Mouse (Mus musculus): ENCODE measurements around the gene Slc43a3. TPM values are rescaled to one million over a fixed set of nuclear protein-coding genes. Genes with fewer than 3 reads are reported as not detected.

Gene Slc43a3
- polyA plus RNA-seq, 1 experiment: 23.1 TPM

DNA sequence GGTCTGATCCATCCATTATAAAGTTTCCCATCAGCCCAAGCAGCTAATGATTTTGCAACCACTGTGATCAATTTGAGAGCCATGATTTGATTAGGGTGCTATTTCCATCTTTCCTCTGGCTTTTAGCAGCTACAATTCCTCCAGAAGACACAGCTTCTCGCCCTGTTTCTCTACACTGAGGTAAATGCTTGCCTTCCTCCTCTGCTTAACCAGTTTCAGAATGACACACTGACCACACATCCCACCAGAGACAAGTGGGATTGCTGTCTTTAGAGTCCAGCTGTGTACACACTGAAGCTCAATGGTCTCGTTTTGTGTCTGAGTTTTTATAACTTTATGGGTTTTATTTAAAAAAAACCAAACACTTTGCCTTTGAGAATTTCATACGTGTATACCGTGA lies 16.3 kb downstream of the Slc43a3 start:
- no peak for TF ChIP-seq GATA1 (IDR thresholded peaks at IDR 0.05; ENCODE audit: low read length)

DNA sequence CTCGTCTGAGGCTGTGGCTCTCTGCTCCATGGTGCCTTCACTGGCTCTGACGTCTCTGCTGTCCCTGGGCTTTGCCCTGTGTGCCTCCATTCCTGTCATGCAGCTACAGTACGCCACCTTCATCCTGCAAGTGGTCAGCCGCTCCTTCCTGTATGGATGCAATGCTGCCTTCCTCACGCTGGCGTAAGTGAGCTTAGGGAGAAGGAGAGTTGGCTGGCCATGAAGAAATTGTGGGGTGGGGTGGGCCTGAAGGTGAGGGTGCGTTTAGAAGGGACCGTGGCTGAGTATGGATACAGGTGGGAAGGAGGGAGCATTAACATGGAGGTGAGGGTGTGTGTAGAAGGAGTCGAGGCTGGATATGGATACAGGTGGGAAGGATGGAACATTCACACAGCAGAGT lies 19.1 kb downstream of the Slc43a3 start:
- no peak for TF ChIP-seq GATA1 (IDR thresholded peaks at IDR 0.05; ENCODE audit: low read length)

DNA sequence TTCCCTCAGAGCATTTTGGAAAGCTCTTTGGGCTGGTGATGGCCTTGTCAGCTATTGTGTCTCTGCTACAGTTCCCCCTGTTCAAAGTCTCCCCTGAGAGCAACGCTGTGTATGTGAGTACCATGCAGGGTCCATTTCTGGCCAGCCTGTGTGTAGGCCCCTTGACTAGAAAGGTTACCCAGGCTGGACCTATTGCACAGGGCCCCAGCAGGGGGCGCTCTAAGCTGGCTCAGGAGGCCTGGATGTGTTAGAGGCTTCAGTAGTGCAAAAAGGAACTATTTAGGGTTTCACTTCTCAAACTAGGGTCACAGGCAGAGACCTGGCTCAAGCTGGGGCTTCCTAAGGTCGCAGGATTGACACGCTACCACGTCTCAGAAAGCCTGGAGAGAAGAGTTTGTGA lies 19.9 kb downstream of the Slc43a3 start:
- no peak for TF ChIP-seq GATA1 (IDR thresholded peaks at IDR 0.05; ENCODE audit: low read length)

DNA sequence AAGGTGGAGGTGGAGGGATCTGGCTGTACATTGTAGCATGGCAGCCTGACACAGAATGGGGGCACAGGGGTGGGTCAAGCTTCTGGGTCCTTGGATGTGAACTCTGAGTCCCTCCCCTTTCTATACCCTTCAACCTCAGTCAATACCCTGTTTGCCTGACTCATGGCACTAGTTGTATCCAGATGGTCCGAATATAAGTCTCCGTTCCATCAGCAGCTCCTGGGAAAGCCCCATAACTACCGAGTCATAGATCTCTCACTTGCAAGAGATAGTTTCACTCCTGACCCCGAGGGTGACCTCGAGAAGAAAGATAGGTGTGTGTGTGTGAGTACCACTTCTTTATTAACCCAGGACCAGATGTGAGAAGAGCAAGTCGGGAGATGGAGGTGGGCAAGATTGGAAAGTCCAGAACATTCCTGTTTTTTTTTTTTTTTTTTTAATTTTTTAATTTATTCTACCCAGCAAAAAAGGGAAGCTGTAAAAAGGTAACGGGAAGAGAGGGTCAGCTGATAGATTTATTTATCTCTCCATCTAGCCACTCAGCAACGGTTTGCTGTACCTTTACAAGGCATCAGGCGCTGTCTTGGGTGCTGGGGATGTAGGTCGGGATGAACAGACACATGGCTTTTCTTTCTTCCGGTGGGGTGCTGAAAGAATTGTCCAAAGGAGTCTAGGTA lies 22.3 kb downstream of the Slc43a3 start:
- no peak for TF ChIP-seq GATA1 (IDR thresholded peaks at IDR 0.05; ENCODE audit: low read length)

DNA sequence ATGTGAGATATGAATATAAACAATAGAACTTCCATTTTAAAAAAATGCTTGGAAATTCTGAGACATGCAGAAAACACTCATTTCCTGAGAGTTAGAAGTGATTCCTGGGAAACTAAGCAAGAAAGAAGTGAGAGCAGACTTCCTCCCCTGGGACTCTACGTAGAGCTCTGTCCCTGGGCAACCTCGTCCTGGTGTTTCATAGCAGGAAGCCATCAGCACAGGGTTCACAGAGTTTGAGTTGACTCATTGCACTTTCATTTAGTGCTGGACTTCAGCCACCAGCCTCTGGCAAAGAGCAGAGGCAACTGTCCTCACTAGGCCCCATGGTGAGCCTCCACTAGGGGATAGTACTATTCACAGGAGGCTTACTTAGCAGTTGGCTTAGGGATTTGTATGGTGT lies 24.9 kb downstream of the Slc43a3 start:
- TF ChIP-seq GATA1 (IDR thresholded peaks at IDR 0.05; ENCODE audit: low read length): no peak

DNA sequence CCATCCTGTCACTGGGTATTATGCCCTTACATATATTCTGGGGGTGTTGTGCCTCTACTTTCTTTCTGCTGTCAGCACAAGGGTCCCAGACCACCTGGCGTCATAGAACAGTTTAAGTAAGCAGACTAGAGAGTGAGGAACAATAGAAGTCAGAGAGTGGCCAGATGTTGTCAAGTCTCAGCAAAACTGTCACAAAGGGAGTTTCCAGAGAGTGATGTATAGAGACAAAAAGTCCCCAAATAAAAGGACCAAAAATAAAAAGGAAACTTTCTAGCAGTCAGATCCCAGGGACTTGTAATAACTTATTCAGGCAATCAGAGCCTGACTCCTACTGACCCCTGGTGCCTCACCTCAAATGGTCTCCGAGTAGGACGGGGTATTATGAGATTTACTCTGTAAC lies 25.5 kb downstream of the Slc43a3 start:
- TF ChIP-seq GATA1 (IDR thresholded peaks at IDR 0.05; ENCODE audit: low read length): no peak

DNA sequence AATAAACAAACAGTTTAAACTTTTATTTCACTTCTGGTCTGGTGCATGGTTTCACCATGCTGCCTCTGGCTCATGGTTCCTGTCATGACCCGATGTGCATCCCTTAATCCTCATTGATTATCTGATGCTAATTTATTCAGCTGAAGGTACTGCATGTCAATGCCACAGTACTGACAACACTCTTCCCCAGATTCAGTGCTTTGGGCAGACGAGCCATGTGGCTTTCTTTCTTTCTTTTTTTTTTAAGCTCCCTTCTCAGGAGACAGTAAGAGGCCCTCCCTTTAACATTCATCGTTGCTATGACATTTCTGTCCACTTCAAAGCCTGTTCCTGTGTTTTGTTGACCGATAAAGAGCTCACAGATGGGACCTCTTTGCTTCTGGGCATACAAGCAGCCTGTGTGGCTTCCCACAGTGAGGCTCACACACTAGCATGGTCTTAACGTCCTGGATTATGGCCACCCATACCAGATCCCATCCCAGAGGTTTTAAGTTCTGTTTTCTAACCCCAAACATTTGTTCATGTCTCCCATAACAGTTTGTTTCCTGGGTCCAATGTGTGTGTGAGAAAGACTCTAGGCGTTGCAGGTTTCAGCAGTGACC lies 26.6 kb downstream of the Slc43a3 start:
- no peak for TF ChIP-seq GATA1 (IDR thresholded peaks at IDR 0.05; ENCODE audit: low read length)

DNA sequence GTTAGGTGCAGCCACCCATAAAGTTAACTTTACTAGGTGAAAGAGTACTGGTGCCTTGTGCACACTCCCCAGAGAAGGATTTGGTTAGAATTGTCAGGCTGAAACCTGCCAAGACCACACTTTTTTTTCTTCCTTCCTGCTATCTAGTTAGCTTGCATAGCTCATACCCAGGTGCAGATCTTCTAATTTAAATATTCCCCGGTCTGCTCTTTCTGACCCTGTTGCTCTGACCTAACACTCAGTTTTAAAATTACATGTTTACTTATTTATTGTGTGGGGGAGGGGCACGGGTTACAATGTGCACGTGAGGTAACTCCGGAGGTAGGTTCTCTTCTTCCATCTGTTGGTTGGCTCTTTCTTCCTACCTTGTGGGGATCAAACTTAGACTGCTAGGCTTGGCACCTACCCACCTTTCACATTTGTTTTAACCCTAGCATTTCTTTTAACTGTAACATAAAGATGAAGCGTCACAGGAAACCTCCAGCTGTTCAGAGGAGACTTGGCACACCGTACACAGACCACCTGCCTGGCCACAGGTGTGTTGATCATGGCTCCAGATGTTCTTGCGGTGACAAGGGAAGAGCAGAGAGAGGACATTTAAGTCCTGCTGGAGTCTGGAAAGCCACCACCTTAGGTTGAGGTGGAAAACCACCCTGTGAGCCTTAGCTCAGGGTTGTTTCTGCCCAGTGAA lies 27.9 kb downstream of the Slc43a3 start:
- TF ChIP-seq GATA1 (IDR thresholded peaks at IDR 0.05; ENCODE audit: low read length): no peak

DNA sequence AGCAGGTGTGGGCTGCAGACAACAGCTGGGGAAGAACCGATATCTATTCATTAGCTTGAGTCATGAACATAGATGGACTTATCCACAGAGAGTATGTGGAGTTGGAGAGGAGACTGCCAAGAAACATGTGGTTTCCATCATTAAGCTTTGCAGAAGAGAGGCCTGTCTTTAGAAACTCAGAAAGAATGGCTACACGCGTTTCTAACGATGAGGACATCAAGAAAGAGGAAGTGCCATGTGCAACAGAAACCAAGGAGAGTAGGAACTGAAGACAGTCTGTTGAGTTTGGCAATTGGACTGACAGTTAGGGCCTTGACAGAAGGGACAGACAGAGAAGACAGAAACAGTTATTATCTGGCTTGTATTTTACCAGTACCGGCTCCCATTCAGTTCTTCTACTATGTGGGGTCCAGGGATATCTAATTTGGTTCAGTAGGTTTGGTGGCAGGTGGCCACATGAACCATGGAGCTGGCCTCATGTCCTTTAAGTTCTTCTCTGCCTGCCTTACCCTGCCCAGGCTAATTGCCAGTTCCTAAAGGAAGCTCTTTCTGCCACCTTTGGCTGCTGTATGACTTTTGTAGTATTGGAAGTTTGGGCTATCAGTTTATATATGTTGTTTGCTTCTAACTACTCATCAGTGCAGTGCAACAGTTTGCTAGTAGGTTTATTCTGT lies 31.1 kb downstream of the Slc43a3 start:
- TF ChIP-seq GATA1 (IDR thresholded peaks at IDR 0.05; ENCODE audit: low read length): no peak

DNA sequence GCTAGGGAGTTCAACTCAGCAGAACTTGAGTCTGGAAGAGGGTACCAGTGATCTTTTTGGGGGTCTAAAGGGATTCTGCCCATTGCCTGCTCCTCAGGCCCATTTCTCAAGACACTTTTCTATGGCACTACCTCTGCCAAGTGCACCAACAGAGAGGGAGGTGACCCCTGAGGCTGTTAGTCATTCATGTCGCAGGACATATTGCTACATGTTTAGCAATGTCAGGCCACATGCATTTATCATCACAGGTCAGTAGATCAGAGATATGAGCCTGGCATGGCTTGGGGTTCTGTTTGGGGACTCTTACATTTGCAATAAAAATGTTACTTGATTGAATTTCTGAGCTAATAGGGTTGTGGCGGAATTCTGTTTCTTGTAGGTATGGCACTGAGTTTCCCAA lies 39.2 kb downstream of the Slc43a3 start:
- no peak for TF ChIP-seq GATA1 (IDR thresholded peaks at IDR 0.05; ENCODE audit: low read length)

DNA sequence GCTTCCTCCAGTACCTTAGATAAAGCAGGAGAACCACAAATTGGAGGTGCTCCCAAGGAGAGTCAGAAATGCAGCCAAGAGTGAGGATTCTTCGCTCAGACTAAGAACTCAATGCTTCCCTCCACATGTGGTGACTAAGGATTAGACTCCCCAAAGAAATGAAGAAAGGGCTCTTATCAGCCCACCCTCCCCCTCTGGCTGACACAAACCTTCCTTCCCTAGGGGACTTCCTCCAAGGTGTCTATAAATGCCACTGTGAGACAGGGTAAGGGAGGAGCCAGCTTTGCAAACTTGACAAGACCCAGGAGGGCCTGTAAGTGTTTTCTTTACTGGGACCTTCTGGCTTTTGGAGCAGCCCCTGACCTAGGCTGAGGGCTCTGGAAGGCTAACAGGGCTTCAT lies 43.8 kb downstream of the Slc43a3 start, which contains the start of gene Prg2:
Prg2 (plus strand) TSS at position 274 of the 400 bp plus-strand sequence.
- no peak for TF ChIP-seq GATA1 (IDR thresholded peaks at IDR 0.05; ENCODE audit: low read length)

DNA sequence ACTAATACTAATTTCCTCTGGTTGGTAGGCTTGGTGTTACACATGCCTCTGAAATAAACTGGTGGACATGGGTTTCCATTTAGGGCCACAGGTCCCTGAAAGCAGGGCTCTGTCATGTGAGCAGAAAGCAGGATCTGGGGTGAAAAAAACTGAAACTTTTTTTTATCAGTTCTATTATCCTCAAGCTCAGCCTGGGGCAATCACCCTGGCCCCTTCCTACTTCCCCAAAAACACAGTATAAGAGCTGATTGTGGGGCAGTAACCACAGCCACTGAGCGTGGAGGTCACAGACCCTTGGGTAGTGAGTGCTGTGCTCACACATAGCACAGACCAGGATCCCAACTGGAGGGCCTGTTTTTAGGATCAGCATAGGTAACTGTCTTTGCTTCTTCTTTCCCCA lies 51.6 kb downstream of the Slc43a3 start, which contains the start of gene Prg3:
Prg3 (plus strand) TSS at position 286 of the 400 bp plus-strand sequence.
- TF ChIP-seq GATA1 (IDR thresholded peaks at IDR 0.05; ENCODE audit: low read length): no peak

DNA sequence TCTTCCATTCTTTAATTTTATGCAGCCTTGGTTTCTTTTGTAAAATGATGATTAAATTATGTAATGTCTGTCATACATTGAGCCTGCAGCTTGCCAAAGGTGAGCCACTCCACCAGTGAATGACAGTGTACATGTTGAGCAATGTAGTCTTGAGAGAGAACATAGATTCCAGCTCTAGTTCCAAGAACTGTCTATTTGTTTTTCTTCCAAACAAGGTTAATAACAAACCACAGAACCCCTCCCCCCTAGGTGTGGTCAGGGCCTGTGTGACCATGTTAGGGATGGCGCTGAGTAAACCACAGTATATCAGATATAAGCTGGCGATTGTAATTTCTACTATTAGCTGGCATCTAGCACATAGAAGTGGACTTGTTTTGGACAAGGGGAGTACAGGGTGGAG lies 60.0 kb downstream of the Slc43a3 start:
- TF ChIP-seq GATA1 (IDR thresholded peaks at IDR 0.05; ENCODE audit: low read length): no peak

DNA sequence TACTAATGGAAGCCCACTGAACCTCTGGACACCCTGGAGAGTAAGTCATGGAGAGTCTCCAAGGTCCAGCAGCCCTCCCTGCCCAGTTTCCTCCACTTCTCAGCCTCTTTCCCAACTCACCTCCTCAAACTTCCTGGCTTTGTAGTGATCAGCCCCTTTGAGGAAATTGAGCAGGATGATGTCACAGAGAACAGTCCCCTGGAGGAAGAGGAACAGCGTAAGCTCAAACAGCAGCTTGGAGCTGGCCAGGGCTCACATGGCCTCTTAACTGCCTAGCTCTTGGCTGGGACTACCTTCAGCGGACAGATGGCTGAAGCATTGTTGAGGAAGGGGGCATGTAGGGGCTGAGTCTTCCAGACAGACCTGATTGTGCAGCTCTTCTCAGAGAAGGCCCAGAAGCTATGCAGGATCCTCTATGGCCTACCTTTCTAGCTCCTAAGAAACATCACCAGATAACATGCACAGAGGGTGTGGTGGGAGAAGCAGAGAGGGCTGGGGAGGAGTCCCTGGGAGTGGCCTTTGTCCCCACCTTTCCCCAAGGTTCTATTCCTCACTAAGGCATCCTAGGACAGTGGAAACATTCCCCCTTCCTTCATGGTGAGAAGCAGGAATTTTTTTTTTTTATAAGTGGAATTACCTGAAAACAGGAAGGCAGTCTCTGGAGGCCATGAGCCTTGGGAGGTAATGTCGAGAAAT lies 63.3 kb downstream of the Slc43a3 start:
- TF ChIP-seq GATA1 (IDR thresholded peaks at IDR 0.05; ENCODE audit: low read length): no peak

DNA sequence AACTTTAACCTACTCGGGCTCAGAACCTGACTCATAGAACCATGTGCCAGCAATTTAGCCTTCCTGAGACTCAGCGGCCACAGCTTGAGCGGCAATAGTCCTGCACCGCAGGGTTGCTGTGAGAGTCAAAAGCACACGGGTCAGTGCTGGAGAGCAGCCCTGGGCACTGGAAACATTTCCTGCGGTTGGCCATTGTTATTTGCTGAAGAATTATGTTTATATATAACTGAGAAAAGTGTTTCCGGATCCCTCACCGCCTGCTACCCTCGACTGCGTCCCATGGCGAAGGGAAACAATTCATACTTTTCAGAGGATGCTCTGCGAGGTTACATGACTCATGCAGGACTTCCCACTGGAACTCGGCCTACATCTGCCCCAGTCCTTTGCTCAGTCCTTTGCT lies 65.1 kb downstream of the Slc43a3 start:
- no peak for TF ChIP-seq GATA1 (IDR thresholded peaks at IDR 0.05; ENCODE audit: low read length)

DNA sequence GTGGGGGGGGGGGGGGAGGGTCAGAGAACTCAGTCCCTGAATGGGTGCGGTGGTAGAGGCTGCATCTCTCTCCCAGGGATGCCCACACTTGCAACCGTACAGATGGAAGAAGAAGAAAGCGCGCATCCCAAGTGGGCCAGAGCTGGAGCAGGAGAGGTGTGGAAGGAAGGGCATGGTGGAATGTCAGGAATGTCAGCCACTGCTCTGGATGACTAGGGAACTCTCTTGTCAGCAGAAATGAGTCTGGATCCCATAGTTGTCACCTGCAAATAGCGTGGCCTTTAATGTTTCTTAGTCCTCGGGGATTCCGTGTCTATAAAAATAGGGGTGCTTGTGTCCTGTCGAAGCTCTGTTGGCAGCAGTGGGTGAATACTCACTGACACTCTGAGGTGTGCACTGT lies 66.2 kb downstream of the Slc43a3 start:
- no peak for TF ChIP-seq GATA1 (IDR thresholded peaks at IDR 0.05; ENCODE audit: low read length)
